8 mouse cellular contexts compared by ENCODE assay signal in genomic region chr6:134425216-134425717, GRCm38 (mm10). TPM values are rescaled to one million over a fixed set of nuclear protein-coding genes. Genes with fewer than 3 reads are reported as not detected.
DNase-seq lines count a peak whose midpoint lies in the region; ATAC-seq and TF ChIP-seq lines count a peak whose summit lies in the region.

No protein-coding gene starts in this region.

- no peak overlapping the region for H3K4me3 ChIP-seq in bone marrow, adult 2 months (replicated peaks; ENCODE audit: control insufficient read depth, low read depth, low read length)
- no peak overlapping the region for H3K4me3 ChIP-seq in embryonic facial prominence, embryonic 14.5 days (ENCODE audit: low read depth, low read length)
- H3K4me3 ChIP-seq in heart, embryonic 12.5 days: no peak overlapping the region
- no peak overlapping the region for H3K4me3 ChIP-seq in kidney, embryonic 14.5 days (ENCODE audit: low read length)
- no peak overlapping the region for H3K4me3 ChIP-seq in limb, embryonic 14.5 days (replicated peaks; ENCODE audit: low read length)
- no peak overlapping the region for H3K4me3 ChIP-seq in midbrain, embryonic 15.5 days
- H3K4me3 ChIP-seq in stomach, embryonic 15.5 days (replicated peaks): no peak overlapping the region

- H3K27me3 ChIP-seq in embryonic facial prominence, embryonic 14.5 days (replicated peaks; ENCODE audit: control insufficient read depth, insufficient read depth, low read length): no peaks in the 10 kb centered on the region
- H3K27me3 ChIP-seq in heart, embryonic 12.5 days (replicated peaks): no peaks in the 10 kb centered on the region; the same call in 1 of the 2 replicates
- H3K27me3 ChIP-seq in kidney, embryonic 14.5 days (ENCODE audit: control insufficient read depth, insufficient read depth, low read length): no peaks in the 10 kb centered on the region
- no peaks in the 10 kb centered on the region for H3K27me3 ChIP-seq in limb, embryonic 14.5 days (ENCODE audit: control insufficient read depth, insufficient read depth, low read length)
- no peaks in the 10 kb centered on the region for H3K27me3 ChIP-seq in midbrain, embryonic 15.5 days (replicated peaks)
- H3K27me3 ChIP-seq in stomach, embryonic 15.5 days (replicated peaks): no peaks in the 10 kb centered on the region

- H3K9ac ChIP-seq in embryonic facial prominence, embryonic 14.5 days (ENCODE audit: low read depth, low read length): no peak overlapping the region
- no peak overlapping the region for H3K9ac ChIP-seq in heart, embryonic 12.5 days
- no peak overlapping the region for H3K9ac ChIP-seq in kidney, embryonic 14.5 days (ENCODE audit: low read depth, low read length)
- no peak overlapping the region for H3K9ac ChIP-seq in limb, embryonic 14.5 days (ENCODE audit: low read depth, low read length, severe bottlenecking)
- H3K9ac ChIP-seq in midbrain, embryonic 15.5 days: no peak overlapping the region
- no peak overlapping the region for H3K9ac ChIP-seq in stomach, embryonic 15.5 days

- peak; percentile 82 for ATAC-seq in embryonic facial prominence, embryonic 14.5 days (ENCODE audit: low read depth)
- ATAC-seq in heart, embryonic 12.5 days (ENCODE audit: insufficient number of reproducible peaks, low FRiP score): peak; percentile 64; the same call in 1 of the 2 replicates
- ATAC-seq in kidney, embryonic 14.5 days (ENCODE audit: low FRiP score, low TSS enrichment): peak; percentile 72
- peak; percentile 87 for ATAC-seq in limb, embryonic 14.5 days (ENCODE audit: low FRiP score, low read depth)
- peak; percentile 85 for ATAC-seq in midbrain, embryonic 15.5 days (replicated peaks)
- ATAC-seq in stomach, embryonic 15.5 days (ENCODE audit: insufficient read depth, low FRiP score, low read depth): peak; percentile 67; the same call in 1 of the 2 replicates

- H3K27ac ChIP-seq in bone marrow, adult 2 months (ENCODE audit: control insufficient read depth, insufficient read depth, low read depth, low read length, poor library complexity): no peak overlapping the region
- H3K27ac ChIP-seq in embryonic facial prominence, embryonic 14.5 days (replicated peaks; ENCODE audit: low read depth, low read length): no peak overlapping the region
- H3K27ac ChIP-seq in heart, embryonic 12.5 days (ENCODE audit: poor library complexity, severe bottlenecking): no peak overlapping the region
- no peak overlapping the region for H3K27ac ChIP-seq in kidney, embryonic 14.5 days (ENCODE audit: low read depth, low read length)
- no peak overlapping the region for H3K27ac ChIP-seq in limb, embryonic 14.5 days (replicated peaks; ENCODE audit: low read depth, low read length)
- H3K27ac ChIP-seq in midbrain, embryonic 15.5 days: no peak overlapping the region
- H3K27ac ChIP-seq in stomach, embryonic 15.5 days: no peak overlapping the region

- no peak for TF ChIP-seq POLR2A in bone marrow, adult 2 months (IDR thresholded peaks at IDR 0.05; ENCODE audit: borderline replicate concordance, control insufficient read depth, low read depth, low read length)
- no peak for TF ChIP-seq POLR2A in limb, embryonic 14.5 days (IDR thresholded peaks at IDR 0.05; ENCODE audit: borderline replicate concordance, extremely low read depth, insufficient read depth, insufficient read length)

- DNase-seq in B cell, adult 2 months: peak; percentile 16 to 19
- peak; percentile 86 for DNase-seq in embryonic facial prominence, embryonic 14.5 days (ENCODE audit: low spot score)
- peak; percentile 80 for DNase-seq in limb, embryonic 14.5 days (ENCODE audit: low spot score)

- no peaks in the 10 kb centered on the region for H3K9me3 ChIP-seq in embryonic facial prominence, embryonic 14.5 days (ENCODE audit: control insufficient read depth, low read length)
- no peaks in the 10 kb centered on the region for H3K9me3 ChIP-seq in heart, embryonic 12.5 days (replicated peaks)
- H3K9me3 ChIP-seq in kidney, embryonic 14.5 days (ENCODE audit: control insufficient read depth, low read length): no peaks in the 10 kb centered on the region
- no peaks in the 10 kb centered on the region for H3K9me3 ChIP-seq in limb, embryonic 14.5 days (ENCODE audit: control insufficient read depth, low read length)
- H3K9me3 ChIP-seq in midbrain, embryonic 15.5 days: no peaks in the 10 kb centered on the region
- H3K9me3 ChIP-seq in stomach, embryonic 15.5 days: no peaks in the 10 kb centered on the region

- no peaks in the 10 kb centered on the region for H3K36me3 ChIP-seq in embryonic facial prominence, embryonic 14.5 days (ENCODE audit: control insufficient read depth, insufficient read depth, low read length)
- H3K36me3 ChIP-seq in heart, embryonic 12.5 days: no peaks in the 10 kb centered on the region
- no peaks in the 10 kb centered on the region for H3K36me3 ChIP-seq in kidney, embryonic 14.5 days (ENCODE audit: control insufficient read depth, insufficient read depth, low read length)
- no peaks in the 10 kb centered on the region for H3K36me3 ChIP-seq in limb, embryonic 14.5 days (ENCODE audit: control insufficient read depth, insufficient read depth, low read length)
- H3K36me3 ChIP-seq in midbrain, embryonic 15.5 days (replicated peaks): no peaks in the 10 kb centered on the region
- no peaks in the 10 kb centered on the region for H3K36me3 ChIP-seq in stomach, embryonic 15.5 days

- H3K4me1 ChIP-seq in bone marrow, adult 2 months (ENCODE audit: control insufficient read depth, insufficient read depth, low read length): no peaks in the 10 kb centered on the region
- 0 out of 2 replicates have a peak, but pooled peaks cover 8% of the 10 kb centered on the region for H3K4me1 ChIP-seq in embryonic facial prominence, embryonic 14.5 days (ENCODE audit: control insufficient read depth, insufficient read depth, low read length)
- H3K4me1 ChIP-seq in heart, embryonic 12.5 days (replicated peaks): peaks cover 3% of the 10 kb centered on the region; the same call in 1 of the 2 replicates
- peaks cover 6% of the 10 kb centered on the region; the same call in 1 of the 2 replicates for H3K4me1 ChIP-seq in kidney, embryonic 14.5 days (ENCODE audit: control insufficient read depth, insufficient read depth, low read length)
- peaks cover 21% of the 10 kb centered on the region for H3K4me1 ChIP-seq in limb, embryonic 14.5 days (ENCODE audit: control insufficient read depth, insufficient read depth, low read length)
- H3K4me1 ChIP-seq in midbrain, embryonic 15.5 days: peaks cover 3% of the 10 kb centered on the region; the same call in 1 of the 2 replicates
- peaks cover 5% of the 10 kb centered on the region; the same call in 1 of the 2 replicates for H3K4me1 ChIP-seq in stomach, embryonic 15.5 days

- peak; percentile 28; the same call in 1 of the 2 replicates for TF ChIP-seq CTCF in bone marrow, adult 2 months (IDR thresholded peaks at IDR 0.05; ENCODE audit: control insufficient read depth, insufficient read depth, low read length)

- peak overlapping the region; percentile 34; the same call in 1 of the 2 replicates for H3K4me2 ChIP-seq in embryonic facial prominence, embryonic 14.5 days (ENCODE audit: low read depth, low read length)
- H3K4me2 ChIP-seq in heart, embryonic 12.5 days: peak overlapping the region; percentile 31; the same call in 1 of the 2 replicates
- peak overlapping the region; percentile 37 for H3K4me2 ChIP-seq in kidney, embryonic 14.5 days (replicated peaks; ENCODE audit: low read depth, low read length)
- 0 out of 2 replicates have a peak overlapping the region, but pooled peaks have one; percentile 7 for H3K4me2 ChIP-seq in limb, embryonic 14.5 days (replicated peaks; ENCODE audit: low read depth, low read length, severe bottlenecking)
- H3K4me2 ChIP-seq in midbrain, embryonic 15.5 days: peak overlapping the region; percentile 38
- peak overlapping the region; percentile 21 for H3K4me2 ChIP-seq in stomach, embryonic 15.5 days

- 36% methylated on average over 11 of the region's 11 CpGs for WGBS in bone marrow, adult 2 months
- WGBS in embryonic facial prominence, embryonic 14.5 days: 34% methylated on average over 11 of the region's 11 CpGs
- 30% methylated on average over 11 of the region's 11 CpGs for WGBS in heart, embryonic 12.5 days
- WGBS in kidney, embryonic 14.5 days: 20% methylated on average over 11 of the region's 11 CpGs
- 42% methylated on average over 11 of the region's 11 CpGs for WGBS in limb, embryonic 14.5 days
- 42% methylated on average over 11 of the region's 11 CpGs for WGBS in midbrain, embryonic 15.5 days
- 30% methylated on average over 11 of the region's 11 CpGs for WGBS in stomach, embryonic 15.5 days

RNA-seq across cellular contexts. Expression of gene Bcl2l14, which starts 29.1 kb away (rescaled TPM):
- not detected in 2 replicates for polyA plus RNA-seq in bone marrow, adult 2 months (2011; ENCODE audit: insufficient read depth, insufficient read length, low replicate concordance, missing spikeins)
- polyA plus RNA-seq in embryonic facial prominence, embryonic 14.5 days (2014; fragmentation: Nextera tagmentation; extraction: Ambion mirVana): 2.6 and 3.0 TPM in 2 replicates
- 0.31 TPM in 1 of 2 replicates, not detected in the other for polyA plus RNA-seq in heart, embryonic 12.5 days (2016; fragmentation: Nextera tagmentation; extraction: Ambion mirVana)
- 8.8 and 9.9 TPM in 2 replicates for polyA plus RNA-seq in kidney, embryonic 14.5 days (2014; fragmentation: Nextera tagmentation; extraction: Ambion mirVana)
- polyA plus RNA-seq in limb, embryonic 14.5 days (2012; rRNA removed): 0.17 and 0.26 TPM in 2 replicates
- polyA plus RNA-seq in limb, embryonic 14.5 days (2014; fragmentation: Nextera tagmentation; extraction: Ambion mirVana): 0.99 and 1.4 TPM in 2 replicates
- 0.12 TPM in 1 of 2 replicates, not detected in the other for polyA plus RNA-seq in midbrain, embryonic 15.5 days (2015; fragmentation: Nextera tagmentation; extraction: Ambion mirVana)
- 12.0 and 13.1 TPM in 2 replicates for polyA plus RNA-seq in stomach, embryonic 15.5 days (2015; fragmentation: Nextera tagmentation; extraction: Ambion mirVana)

Comparison
In these comparisons a context has a peak if more than half of its experiments do, and no peak if none do; other contexts are left out.
1. DNase-seq: peak in every context shown above with its lines; median percentile 86 in embryonic facial prominence, embryonic 14.5 days; 80 in limb, embryonic 14.5 days; 18 in B cell, adult 2 months.